Mouse (Mus musculus): ENCODE measurements around the gene Depdc7. TPM values are rescaled to one million over a fixed set of nuclear protein-coding genes. Genes with fewer than 3 reads are reported as not detected.

Depdc7 gene
- polyA plus RNA-seq (2017; shearing (Covaris generic)) = not detected

GRCm38 (mm10) chr2:104742741-104743064 lies at the start of gene Depdc7:
Depdc7 (minus strand) TSS chr2:104742878.

GRCm38 (mm10) chr2:104716279-104716678 lies 26.4 kb downstream of the Depdc7 start, which contains the start of gene Pin1rt1:
Pin1rt1 (minus strand) TSS chr2:104716379.

GRCm38 (mm10) chr2:104711585-104712485 lies 30.8 kb downstream of the Depdc7 start, which contains the start of gene Tcp11l1:
Tcp11l1 (minus strand) TSS chr2:104712169.

Other genes with a start within 250 kb of the Depdc7 start
- 48.8 TPM for gene Hipk3, start 248.4 kb downstream of the Depdc7 start, polyA plus RNA-seq (2017; shearing (Covaris generic))
- gene Cstf3, start 152.4 kb downstream of the Depdc7 start, polyA plus RNA-seq (2017; shearing (Covaris generic)) = 40.1 TPM
- not detected for gene Tcp11l1, start 30.7 kb downstream of the Depdc7 start, polyA plus RNA-seq (2017; shearing (Covaris generic))
- gene Pin1rt1, start 26.5 kb downstream of the Depdc7 start, polyA plus RNA-seq (2017; shearing (Covaris generic)) = 0.31 TPM
- 4.3 TPM for gene Qser1, start 73.9 kb upstream of the Depdc7 start, polyA plus RNA-seq (2017; shearing (Covaris generic))
- gene Prrg4, start 107.0 kb upstream of the Depdc7 start, polyA plus RNA-seq (2017; shearing (Covaris generic)) = 2.9 TPM
- gene Ccdc73, start 124.9 kb upstream of the Depdc7 start, polyA plus RNA-seq (2017; shearing (Covaris generic)) = 1.5 TPM

Data from naive thymus-derived CD4-positive, alpha-beta T cell, adult 5 months (primary cell).